Comparison of ENCODE assay signal across 10 mouse cellular contexts in genomic region chr1:189860112-189860941, GRCm38 (mm10).
A peak's percentile ranks its signal among the peaks of the same experiment; 100 is the strongest.
DNase-seq lines count a peak whose midpoint lies in the region; ATAC-seq and TF ChIP-seq lines count a peak whose summit lies in the region.
"Had no signal": no experiment of that assay in that cellular context is flagged by ENCODE, and none has a peak within 500 bp of the region (broad histone marks: within the 10 kb centered on the region; RNA-seq: fewer than 3 reads in every experiment).

No protein-coding gene starts in this region.

- WGBS in heart, embryonic 12.5 days: 74% methylated on average over 17 of the region's 17 CpGs
- 87% methylated on average over 17 of the region's 17 CpGs for WGBS in midbrain, postnatal 0 days
- WGBS in midbrain, embryonic 16.5 days: 85% methylated on average over 17 of the region's 17 CpGs
- WGBS in liver, embryonic 15.5 days (ENCODE audit: insufficient replicate concordance): 70% methylated on average over 17 of the region's 17 CpGs

- no peak overlapping the region for H3K9ac ChIP-seq in heart, embryonic 12.5 days
- no peak overlapping the region for H3K9ac ChIP-seq in midbrain, postnatal 0 days (replicated peaks; ENCODE audit: low read length, poor library complexity, severe bottlenecking)
- H3K9ac ChIP-seq in midbrain, embryonic 16.5 days (ENCODE audit: low read depth, low read length): no peak overlapping the region
- H3K9ac ChIP-seq in liver, embryonic 15.5 days: no peak overlapping the region
- H3K9ac ChIP-seq: forebrain, embryonic 12.5 days had no signal

- H3K27ac ChIP-seq in heart, embryonic 12.5 days (ENCODE audit: poor library complexity, severe bottlenecking): peak overlapping the region; percentile 79
- H3K27ac ChIP-seq in midbrain, postnatal 0 days (ENCODE audit: low read depth, low read length): no peak overlapping the region
- H3K27ac ChIP-seq in midbrain, embryonic 16.5 days (ENCODE audit: low read length): no peak overlapping the region
- 0 out of 2 replicates have a peak overlapping the region, but pooled peaks have one; percentile 6 for H3K27ac ChIP-seq in liver, embryonic 15.5 days (replicated peaks)
- H3K27ac ChIP-seq: forebrain, embryonic 12.5 days had no signal

- H3K9me3 ChIP-seq in heart, embryonic 12.5 days (replicated peaks): no peaks in the 10 kb centered on the region
- no peaks in the 10 kb centered on the region for H3K9me3 ChIP-seq in midbrain, postnatal 0 days (ENCODE audit: low read length)
- no peaks in the 10 kb centered on the region for H3K9me3 ChIP-seq in midbrain, embryonic 16.5 days (replicated peaks; ENCODE audit: control insufficient read depth, low read length, poor library complexity, severe bottlenecking)
- no peaks in the 10 kb centered on the region for H3K9me3 ChIP-seq in liver, embryonic 15.5 days (replicated peaks)
- H3K9me3 ChIP-seq: forebrain, embryonic 12.5 days had no signal

- H3K4me3 ChIP-seq in heart, embryonic 12.5 days: no peak overlapping the region
- no peak overlapping the region for H3K4me3 ChIP-seq in midbrain, postnatal 0 days (ENCODE audit: low read depth, low read length)
- no peak overlapping the region for H3K4me3 ChIP-seq in midbrain, embryonic 16.5 days (ENCODE audit: low read depth, low read length)
- no peak overlapping the region for H3K4me3 ChIP-seq in liver, embryonic 15.5 days (replicated peaks)
- H3K4me3 ChIP-seq: forebrain, embryonic 12.5 days had no signal

- H3K4me1 ChIP-seq in heart, embryonic 12.5 days (replicated peaks): peaks cover 37% of the 10 kb centered on the region
- no peaks in the 10 kb centered on the region; the same call in 1 of the 2 replicates for H3K4me1 ChIP-seq in midbrain, postnatal 0 days (ENCODE audit: insufficient read depth, low read length)
- H3K4me1 ChIP-seq in midbrain, embryonic 16.5 days (ENCODE audit: control insufficient read depth, insufficient read depth, low read length): peaks cover 9% of the 10 kb centered on the region; the same call in 1 of the 2 replicates
- peaks cover 20% of the 10 kb centered on the region for H3K4me1 ChIP-seq in liver, embryonic 15.5 days (replicated peaks)

- peak; percentile 31; the same call in 1 of the 2 replicates for TF ChIP-seq CTCF in midbrain, postnatal 0 days (IDR thresholded peaks at IDR 0.05)

- DNase-seq in heart, adult 8-10 months (ENCODE audit: low spot score): no peak
- no peak for DNase-seq in midbrain, postnatal 0 days (ENCODE audit: low spot score)
- DNase-seq in adrenal gland, postnatal 4 days (ENCODE audit: low spot score in 2 of 2): no peak

- peak; percentile 49 for ATAC-seq in heart, embryonic 12.5 days (ENCODE audit: insufficient number of reproducible peaks, low FRiP score)
- ATAC-seq in midbrain, postnatal 0 days (ENCODE audit: low FRiP score): no peak
- ATAC-seq in midbrain, embryonic 16.5 days: no peak
- peak; percentile 22; the same call in 1 of the 2 replicates for ATAC-seq in liver, embryonic 15.5 days (ENCODE audit: insufficient read depth)
- no peak for ATAC-seq in frontal cortex, adult (ENCODE audit: low TSS enrichment)
- no peak for ATAC-seq in monocyte, adult 5-6 weeks (replicated peaks; ENCODE audit: insufficient number of reproducible peaks, low FRiP score, low TSS enrichment, poor library complexity, severe bottlenecking)

- peaks cover 67% of the 10 kb centered on the region for H3K36me3 ChIP-seq in heart, embryonic 12.5 days
- H3K36me3 ChIP-seq in midbrain, postnatal 0 days (ENCODE audit: insufficient read depth, low read length): no peaks in the 10 kb centered on the region
- no peaks in the 10 kb centered on the region for H3K36me3 ChIP-seq in midbrain, embryonic 16.5 days (ENCODE audit: control insufficient read depth, insufficient read depth, low read length)
- H3K36me3 ChIP-seq in liver, embryonic 15.5 days (replicated peaks): no peaks in the 10 kb centered on the region
- H3K36me3 ChIP-seq: forebrain, embryonic 12.5 days had no signal

- H3K4me2 ChIP-seq in heart, embryonic 12.5 days: no peak overlapping the region
- H3K4me2 ChIP-seq in midbrain, postnatal 0 days (ENCODE audit: low read depth, low read length, poor library complexity, severe bottlenecking): no peak overlapping the region
- no peak overlapping the region for H3K4me2 ChIP-seq in midbrain, embryonic 16.5 days (ENCODE audit: low read length)
- no peak overlapping the region for H3K4me2 ChIP-seq in liver, embryonic 15.5 days
- H3K4me2 ChIP-seq: forebrain, embryonic 12.5 days; midbrain, embryonic 11.5 days had no signal

- H3K27me3 ChIP-seq in heart, embryonic 12.5 days (replicated peaks): no peaks in the 10 kb centered on the region
- H3K27me3 ChIP-seq in midbrain, postnatal 0 days (ENCODE audit: insufficient read depth, low read length): no peaks in the 10 kb centered on the region
- H3K27me3 ChIP-seq in midbrain, embryonic 16.5 days (ENCODE audit: control insufficient read depth, insufficient read depth, low read depth, low read length): no peaks in the 10 kb centered on the region
- H3K27me3 ChIP-seq in liver, embryonic 15.5 days: no peaks in the 10 kb centered on the region
- H3K27me3 ChIP-seq: forebrain, embryonic 12.5 days had no signal

Comparison
In these comparisons a context has a peak if more than half of its experiments do, and no peak if none do; other contexts are left out.
1. ATAC-seq: peak in heart, embryonic 12.5 days (single experiment) and liver, embryonic 15.5 days (single experiment); none in midbrain, postnatal 0 days (single experiment), midbrain, embryonic 16.5 days (single experiment), frontal cortex, adult (single experiment) and monocyte, adult 5-6 weeks (single experiment).
2. H3K27ac ChIP-seq: peak in heart, embryonic 12.5 days (single experiment) and liver, embryonic 15.5 days (single experiment); none in midbrain, postnatal 0 days (single experiment) and midbrain, embryonic 16.5 days (single experiment).